Mouse (Mus musculus) cerebellum, adult (tissue): ENCODE measurements at regions not wholly inside any gene's neighbourhood (a gene's known extent, or its start where the extent isn't known, plus 50 kb on each side); places are given as distances from the start of the nearest gene placed in this dataset.
A peak's percentile ranks its signal among the peaks of the same experiment; 100 is the strongest.

ENCODE experiments used
- ATAC-seq: cut with Nextera tagmentation; 2 replicates; pipeline ENCODE4 v1.9.2; 2017; ENCODE audit warnings: mild to moderate bottlenecking, moderate library complexity, mixed read lengths; ENCODE audit not compliant: insufficient number of reproducible peaks, low FRiP score, low TSS enrichment

- ATAC-seq = no peak
Measured at GRCm38 (mm10) chr7:37366006-37366405, 407.4 kb downstream of the Zfp536 start.

GRCm38 (mm10) chr7:37369698-37370097 lies 403.7 kb downstream of the Zfp536 start:
- no peak; the same call in 1 of the 2 replicates for ATAC-seq

GRCm38 (mm10) chr7:37373864-37374263 lies 399.6 kb downstream of the Zfp536 start:
- peak; percentile 68 for ATAC-seq

- ATAC-seq = no peak
Measured at GRCm38 (mm10) chr7:37375044-37375443, 398.4 kb downstream of the Zfp536 start.

- no peak for ATAC-seq
Measured at GRCm38 (mm10) chr7:37375591-37375990, 397.9 kb downstream of the Zfp536 start.

GRCm38 (mm10) chr7:37376207-37376606 lies 397.2 kb downstream of the Zfp536 start:
- ATAC-seq = no peak

- no peak for ATAC-seq
Measured at GRCm38 (mm10) chr7:37377889-37378521, 395.4 kb downstream of the Zfp536 start.

- no peak for ATAC-seq
Measured at GRCm38 (mm10) chr7:37387871-37388270, 385.6 kb downstream of the Zfp536 start.

GRCm38 (mm10) chr7:37388843-37389702 lies 384.4 kb downstream of the Zfp536 start:
- peak; percentile 59 for ATAC-seq

- ATAC-seq = no peak
Measured at GRCm38 (mm10) chr7:37389703-37390087, 383.7 kb downstream of the Zfp536 start.

- ATAC-seq = no peak
Measured at GRCm38 (mm10) chr7:37390271-37390670, 383.2 kb downstream of the Zfp536 start.

GRCm38 (mm10) chr7:37392122-37392521 lies 381.3 kb downstream of the Zfp536 start:
- no peak for ATAC-seq

- peak; percentile 38; the same call in 1 of the 2 replicates for ATAC-seq
Measured at GRCm38 (mm10) chr7:37392604-37393003, 380.8 kb downstream of the Zfp536 start.

- no peak for ATAC-seq
Measured at GRCm38 (mm10) chr7:37393071-37393470, 380.4 kb downstream of the Zfp536 start.

- ATAC-seq = peak; percentile 38
Measured at GRCm38 (mm10) chr7:37394965-37395426, 378.4 kb downstream of the Zfp536 start.

- ATAC-seq = no peak
Measured at GRCm38 (mm10) chr7:37395881-37396513, 377.4 kb downstream of the Zfp536 start.

- ATAC-seq = no peak
Measured at GRCm38 (mm10) chr7:37403483-37403882, 370.0 kb downstream of the Zfp536 start.

GRCm38 (mm10) chr7:37413350-37413749 lies 360.1 kb downstream of the Zfp536 start:
- ATAC-seq = no peak

- ATAC-seq = no peak
Measured at GRCm38 (mm10) chr7:37421704-37422103, 351.7 kb downstream of the Zfp536 start.
